Mouse (Mus musculus) lung, adult 2 months (tissue): ENCODE data around the gene Hspbap1.

Experiments
- CTCF ChIP-seq: fragments of 200-500 bp; IDR thresholded peaks from 2 replicates; pipeline ENCODE4 v1.5.1; 2011; ENCODE audit warnings: mild to moderate bottlenecking, low read length, control low read depth; ENCODE audit not compliant: insufficient read depth
- POLR2A ChIP-seq: fragments of 200-500 bp; IDR thresholded peaks from 2 replicates; pipeline ENCODE4 v1.6.1; 2011; ENCODE audit warnings: low read depth, mild to moderate bottlenecking, control low read depth, low read length, borderline replicate concordance; ENCODE audit errors: extremely low read depth

GRCm38 (mm10) chr16:35787568-35788189 lies 17.5 kb downstream of the Hspbap1 start:
- TF ChIP-seq CTCF: no peak
- no peak for TF ChIP-seq POLR2A
